Mouse (Mus musculus) embryonic facial prominence, embryonic 15.5 days (tissue): ENCODE data around the gene Gm20388. TPM values are rescaled to one million over a fixed set of nuclear protein-coding genes. Genes with fewer than 3 reads are reported as not detected.

Experiments used
- ATAC-seq: fragments of 200-750 bp; cut with Nextera tagmentation; 2 replicates; pipeline ENCODE4 v1.8.0; 2017; ENCODE audit warnings: low read depth, moderate TSS enrichment; ENCODE audit not compliant: insufficient number of reproducible peaks, low FRiP score, low TSS enrichment
- H3K27ac ChIP-seq: fragments of 300-500 bp; sonication (generic); replicated peaks from 2 replicates; pipeline ENCODE4 v1.5.1; 2015; ENCODE audit warnings: mild to moderate bottlenecking, inconsistent platforms
- H3K27me3 ChIP-seq: fragments of 300-500 bp; sonication (generic); 2 replicates; pipeline ENCODE4 v1.6.1; 2015; ENCODE audit warnings: inconsistent platforms
- H3K36me3 ChIP-seq: fragments of 300-500 bp; sonication (generic); 2 replicates; pipeline ENCODE4 v1.6.1; 2015; ENCODE audit warnings: mild to moderate bottlenecking, inconsistent platforms
- H3K4me1 ChIP-seq: fragments of 300-500 bp; sonication (generic); 2 replicates; pipeline ENCODE4 v1.6.1; 2015; ENCODE audit warnings: inconsistent platforms
- H3K4me2 ChIP-seq: fragments of 300-500 bp; sonication (generic); replicated peaks from 2 replicates; pipeline ENCODE4 v1.6.1; 2015; ENCODE audit warnings: mild to moderate bottlenecking, inconsistent platforms
- H3K4me3 ChIP-seq: fragments of 300-500 bp; sonication (generic); replicated peaks from 2 replicates; pipeline ENCODE4 v1.5.1; 2015; ENCODE audit warnings: mild to moderate bottlenecking, inconsistent platforms
- H3K9ac ChIP-seq: fragments of 300-500 bp; sonication (generic); 2 replicates; pipeline ENCODE4 v1.6.1; 2015; ENCODE audit warnings: inconsistent platforms
- H3K9me3 ChIP-seq: fragments of 300-500 bp; sonication (generic); replicated peaks from 2 replicates; pipeline ENCODE4 v1.6.1; 2016; ENCODE audit warnings: inconsistent platforms
- WGBS: fragments of 180-500 bp; shearing (Covaris S2); methylation state at CpG from one replicate; pipeline ENCODE4 v1.1.7; 2015; 5-methylcytosine and 5-hydroxymethylcytosine counted together
- polyA plus RNA-seq: library from polyadenylated mRNA; unstranded; fragments of >200 nt; fragmentation: Nextera tagmentation; extraction: Ambion mirVana; gene quantifications from 2 replicates; pipeline ENCODE4 v1.2.1, GENCODE M21; 2015

Gm20388 gene
- polyA plus RNA-seq, 1 experiment from 2014 or later = 8.0 TPM

- H3K4me1 ChIP-seq = peaks cover 9% of the 10 kb centered on the region; the same call in 1 of the 2 replicates
- WGBS = 50% methylated on average over 11 of the region's 11 CpGs
- H3K4me3 ChIP-seq = no peak overlapping the region
- no peak overlapping the region for H3K4me2 ChIP-seq
- H3K27ac ChIP-seq = no peak overlapping the region
- ATAC-seq = no peak
- no peaks in the 10 kb centered on the region for H3K9me3 ChIP-seq
- no peak overlapping the region for H3K9ac ChIP-seq
- no peaks in the 10 kb centered on the region for H3K36me3 ChIP-seq
- H3K27me3 ChIP-seq = no peaks in the 10 kb centered on the region
Observed at GRCm38 (mm10) chr8:121162906-121163695, 1252.5 kb downstream of the Gm20388 start.

DNA sequence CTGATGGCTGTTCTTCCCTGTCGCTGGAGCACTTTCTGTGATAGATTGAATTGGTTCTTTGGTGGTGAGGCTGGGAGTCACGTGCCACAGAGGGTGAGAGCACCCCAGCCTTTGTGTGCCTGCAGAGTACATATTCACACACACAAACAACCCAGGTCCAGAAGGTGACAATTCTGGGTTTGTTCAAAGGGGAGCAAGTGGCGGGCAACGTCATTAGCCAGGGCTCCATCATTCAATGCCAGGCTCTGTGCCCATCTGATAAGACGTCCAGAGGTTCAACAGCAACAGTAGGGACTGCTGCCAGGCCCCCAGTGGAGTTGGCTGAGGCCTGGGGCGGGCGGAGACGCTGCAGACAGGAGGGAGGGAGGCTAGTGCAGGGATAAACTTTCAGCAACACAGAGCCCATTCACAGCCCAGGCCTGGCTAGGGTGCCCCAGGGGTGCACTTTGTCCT, 1253.4 kb downstream of the Gm20388 start:
- no peaks in the 10 kb centered on the region for H3K27me3 ChIP-seq
- H3K36me3 ChIP-seq = no peaks in the 10 kb centered on the region
- H3K4me1 ChIP-seq = peaks cover 9% of the 10 kb centered on the region; the same call in 1 of the 2 replicates
- 0 out of 2 replicates have a peak, but pooled peaks have one; percentile 56 for ATAC-seq
- WGBS = 48% methylated on average over 8 of the region's 8 CpGs
- H3K4me3 ChIP-seq = no peak overlapping the region
- no peaks in the 10 kb centered on the region for H3K9me3 ChIP-seq
- no peak overlapping the region for H3K27ac ChIP-seq
- no peak overlapping the region for H3K9ac ChIP-seq
- H3K4me2 ChIP-seq = no peak overlapping the region

DNA sequence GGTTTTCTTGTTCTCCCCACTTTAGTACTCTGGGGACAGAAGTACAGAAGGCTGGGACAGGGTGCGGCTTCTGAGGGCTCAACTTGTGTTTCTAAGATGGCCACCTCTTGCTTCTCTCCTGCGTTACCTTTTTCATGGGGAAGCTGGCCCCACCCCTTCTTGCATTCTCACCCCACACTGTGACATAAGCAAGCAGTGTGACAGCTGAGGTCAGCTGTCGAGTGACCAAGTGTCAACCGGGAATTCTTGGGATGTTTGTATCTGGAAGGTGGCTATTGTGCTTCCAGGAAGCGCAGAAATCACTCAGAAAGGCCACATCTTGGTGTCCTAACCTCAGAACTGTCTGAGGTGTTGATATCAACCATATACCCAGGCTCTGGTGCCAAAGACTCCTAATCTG, 1257.4 kb downstream of the Gm20388 start:
- Histone ChIP-seq H3K36me3 (no peaks in the 10 kb centered on the region), H3K27ac (no peak overlapping the region), H3K4me2 (no peak overlapping the region), H3K4me1 (peaks cover 18% of the 10 kb centered on the region), H3K4me3 (no peak overlapping the region), H3K9ac (no peak overlapping the region), H3K9me3 (no peaks in the 10 kb centered on the region), H3K27me3 (no peaks in the 10 kb centered on the region; the same call in 1 of the 2 replicates)
- WGBS = 60% methylated on average over 5 of the region's 5 CpGs
- ATAC-seq = no peak

GRCm38 (mm10) chr8:121170116-121170515, 1259.5 kb downstream of the Gm20388 start:
- ATAC-seq = no peak
- 27% methylated on average over 7 of the region's 7 CpGs for WGBS
- H3K9ac ChIP-seq = no peak overlapping the region

DNA sequence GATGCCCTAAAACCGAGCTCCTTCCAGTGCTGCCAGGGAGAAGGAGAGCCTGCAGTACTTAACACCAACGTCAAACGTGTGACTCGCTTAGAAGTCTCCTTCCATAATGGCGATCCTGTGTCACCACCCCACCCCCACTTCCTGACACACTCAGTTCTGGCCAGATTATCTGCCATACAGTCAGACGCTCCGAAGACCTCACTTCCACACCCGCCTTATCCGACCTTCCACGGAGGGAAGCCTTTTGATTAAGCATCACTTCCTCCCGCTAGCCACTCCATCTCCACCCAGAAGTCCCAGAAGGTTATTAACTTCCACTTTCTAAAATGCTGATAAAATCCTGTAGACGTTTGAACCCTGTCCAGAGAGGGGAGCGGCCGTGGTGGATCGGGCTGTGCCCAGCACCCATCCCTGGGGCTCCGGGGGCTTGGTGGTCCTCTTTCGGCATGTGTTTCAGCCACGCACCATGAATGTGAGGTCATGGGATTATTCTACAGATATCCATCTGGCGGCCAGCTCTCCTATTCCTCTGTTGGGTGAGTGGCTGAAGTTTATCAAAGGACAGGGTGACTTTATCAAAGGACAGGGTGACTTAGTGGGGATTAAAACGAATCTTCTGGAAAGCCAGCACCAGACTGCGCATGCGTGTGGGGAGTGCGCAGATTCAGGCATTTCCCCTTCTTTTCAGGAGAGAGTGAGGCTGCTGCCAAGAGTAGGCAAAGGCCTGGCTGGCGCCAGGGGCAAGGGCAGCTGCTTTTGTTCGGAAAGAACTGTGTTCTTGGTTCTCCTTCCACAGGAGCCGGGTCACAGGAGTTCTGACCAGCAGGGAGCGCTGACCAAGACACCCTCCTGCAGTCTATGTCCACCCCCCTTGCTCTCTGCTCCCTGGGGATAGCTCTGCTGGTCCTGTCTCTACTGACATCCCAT, 1260.2 kb downstream of the Gm20388 start:
- H3K4me2 ChIP-seq = no peak overlapping the region
- WGBS = 51% methylated on average over 27 of the region's 27 CpGs
- no peak overlapping the region for H3K27ac ChIP-seq

More at GRCm38 (mm10) chr8:121170116-121170515, 1259.5 kb downstream of the Gm20388 start:
- H3K4me2 ChIP-seq = no peak overlapping the region
- H3K4me3 ChIP-seq = no peak overlapping the region
- no peaks in the 10 kb centered on the region; the same call in 1 of the 2 replicates for H3K27me3 ChIP-seq
- H3K27ac ChIP-seq = no peak overlapping the region
- no peaks in the 10 kb centered on the region for H3K9me3 ChIP-seq
- peaks cover 17% of the 10 kb centered on the region for H3K4me1 ChIP-seq
- H3K36me3 ChIP-seq = no peaks in the 10 kb centered on the region

GRCm38 (mm10) chr8:121172567-121172966, 1261.9 kb downstream of the Gm20388 start:
- no peak overlapping the region for H3K27ac ChIP-seq
- no peak for ATAC-seq
- WGBS = 76% methylated on average over 8 of the region's 8 CpGs
- H3K4me2 ChIP-seq = no peak overlapping the region
- no peaks in the 10 kb centered on the region for H3K36me3 ChIP-seq
- peaks cover 24% of the 10 kb centered on the region for H3K4me1 ChIP-seq
- no peaks in the 10 kb centered on the region for H3K9me3 ChIP-seq
- H3K4me3 ChIP-seq = no peak overlapping the region
- no peaks in the 10 kb centered on the region; the same call in 1 of the 2 replicates for H3K27me3 ChIP-seq
- no peak overlapping the region for H3K9ac ChIP-seq

More for the DNA sequence above, 1260.2 kb downstream of the Gm20388 start:
- no peaks in the 10 kb centered on the region for H3K9me3 ChIP-seq
- H3K4me3 ChIP-seq = no peak overlapping the region
- no peaks in the 10 kb centered on the region; the same call in 1 of the 2 replicates for H3K27me3 ChIP-seq
- no peaks in the 10 kb centered on the region for H3K36me3 ChIP-seq
- H3K4me1 ChIP-seq = peaks cover 17% of the 10 kb centered on the region
- no peak overlapping the region for H3K9ac ChIP-seq
- no peak for ATAC-seq

GRCm38 (mm10) chr8:121174178-121174577, 1263.5 kb downstream of the Gm20388 start:
- Histone ChIP-seq H3K27me3 (no peaks in the 10 kb centered on the region; the same call in 1 of the 2 replicates), H3K9me3 (no peaks in the 10 kb centered on the region), H3K4me3 (no peak overlapping the region), H3K4me1 (peaks cover 24% of the 10 kb centered on the region), H3K9ac (no peak overlapping the region), H3K36me3 (no peaks in the 10 kb centered on the region), H3K4me2 (no peak overlapping the region), H3K27ac (no peak overlapping the region)
- ATAC-seq = no peak
- 52% methylated on average over 10 of the region's 10 CpGs for WGBS

- Histone ChIP-seq H3K36me3 (no peaks in the 10 kb centered on the region), H3K4me2 (peak overlapping the region; percentile 21; the same call in 1 of the 2 replicates), H3K27ac (no peak overlapping the region), H3K4me3 (no peak overlapping the region), H3K27me3 (no peaks in the 10 kb centered on the region; the same call in 1 of the 2 replicates), H3K4me1 (peaks cover 24% of the 10 kb centered on the region), H3K9ac (no peak overlapping the region), H3K9me3 (no peaks in the 10 kb centered on the region)
- ATAC-seq = no peak
- 18% methylated on average over 29 of the region's 30 CpGs for WGBS
Observed at GRCm38 (mm10) chr8:121174721-121175539, 1264.3 kb downstream of the Gm20388 start.

DNA sequence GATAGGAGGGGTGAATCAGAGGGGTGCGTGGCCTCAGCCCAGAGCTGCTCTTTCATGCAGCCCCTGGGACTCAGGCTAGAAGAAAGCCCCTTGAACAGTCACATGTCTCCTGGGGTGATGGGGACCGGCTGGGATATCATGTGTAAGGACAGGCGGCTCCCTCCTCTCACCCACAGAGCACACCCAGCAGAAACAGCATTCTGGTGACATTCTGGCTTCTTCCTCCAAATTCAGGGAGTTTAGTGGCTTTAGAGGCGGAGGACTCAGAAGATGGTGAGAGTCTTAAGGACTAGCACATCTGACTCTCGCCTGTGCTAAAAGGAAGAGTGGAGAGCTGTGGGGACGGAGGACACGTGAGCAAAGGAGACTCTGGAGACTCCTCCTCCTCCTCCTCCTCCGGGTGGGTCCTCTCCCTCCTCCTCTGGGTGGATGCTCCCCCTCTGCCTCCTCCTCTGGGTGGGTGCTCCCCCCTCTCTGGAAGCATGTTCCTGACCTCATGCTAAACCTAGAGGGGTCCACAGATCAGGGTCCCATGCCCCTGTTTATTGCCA, 1265.0 kb downstream of the Gm20388 start:
- Histone ChIP-seq H3K9me3 (no peaks in the 10 kb centered on the region), H3K27ac (no peak overlapping the region), H3K4me3 (no peak overlapping the region), H3K9ac (no peak overlapping the region), H3K4me1 (peaks cover 21% of the 10 kb centered on the region), H3K4me2 (0 out of 2 replicates have a peak overlapping the region, but pooled peaks have one; percentile 21), H3K27me3 (no peaks in the 10 kb centered on the region; the same call in 1 of the 2 replicates), H3K36me3 (no peaks in the 10 kb centered on the region)
- ATAC-seq = no peak
- 55% methylated on average over 8 of the region's 8 CpGs for WGBS

- Histone ChIP-seq H3K9me3 (no peaks in the 10 kb centered on the region), H3K4me2 (no peak overlapping the region), H3K27me3 (no peaks in the 10 kb centered on the region), H3K36me3 (no peaks in the 10 kb centered on the region), H3K4me1 (peaks cover 23% of the 10 kb centered on the region), H3K4me3 (no peak overlapping the region), H3K9ac (no peak overlapping the region), H3K27ac (no peak overlapping the region)
- ATAC-seq = no peak
- 27% methylated on average over 3 of the region's 3 CpGs for WGBS
Observed at GRCm38 (mm10) chr8:121176291-121176690, 1265.7 kb downstream of the Gm20388 start.
